Mouse (Mus musculus) heart, adult 8-10 months (tissue): ENCODE data around the gene Gon7. TPM values are rescaled to one million over a fixed set of nuclear protein-coding genes. Genes with fewer than 3 reads are reported as not detected.

Experiments used
- DNase-seq: peaks from one replicate; pipeline ENCODE4 v3.0.0; 2022; ENCODE audit warnings: low spot score
- total RNA-seq, 4 experiments: library from RNA; stranded (reverse); gene quantifications; 2 replicates each; pipeline ENCODE4 v1.2.4; 2022

The Gon7 gene
- 10 to 100 TPM in 3 of 4 experiments, 1 to 10 TPM in 1; 9.4 to 14.2 (median 10.9) TPM for total RNA-seq

DNA sequence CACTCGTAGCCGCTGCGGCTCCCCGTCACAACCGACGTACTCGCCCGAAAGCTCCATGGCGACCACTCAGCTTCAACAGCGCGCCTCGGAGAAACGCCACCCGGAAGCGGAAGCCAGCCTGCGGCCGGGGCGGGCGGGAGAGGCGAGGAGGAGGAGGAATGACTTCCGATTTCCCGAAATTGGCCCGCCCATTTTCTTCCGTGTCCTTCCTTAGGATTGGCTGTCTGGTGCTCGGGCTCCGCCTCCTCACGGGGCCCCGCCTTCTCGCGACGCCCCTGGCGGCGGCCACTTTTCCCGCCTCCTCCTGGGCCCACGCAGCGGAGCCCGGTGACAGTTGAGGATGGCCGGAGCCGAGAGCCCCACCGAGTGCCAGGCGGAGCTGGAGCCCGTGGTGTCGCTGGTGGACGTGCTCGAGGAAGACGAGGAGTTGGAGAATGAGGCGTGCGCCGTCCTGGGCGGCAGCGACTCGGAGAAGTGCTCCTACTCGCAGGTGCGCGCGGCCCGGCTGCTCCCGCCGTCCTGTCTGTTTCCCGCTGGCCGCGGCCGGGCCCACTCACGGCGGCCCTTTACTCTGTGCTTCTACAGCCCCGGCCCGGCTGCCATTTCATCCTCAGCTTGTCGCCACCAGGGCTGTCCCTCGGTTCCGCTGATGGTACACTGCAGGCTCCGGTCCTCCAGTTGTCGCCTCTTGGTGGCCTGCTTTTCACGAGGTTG lies at the start of gene Gon7, which contains the start of the genes Gm28051 and Ubr7:
TSS of gene Gon7 (minus strand) at position 115 of the 714 bp plus-strand sequence.
TSS of gene Gm28051 (minus strand) at position 77 of the 714 bp plus-strand sequence.
TSS of gene Ubr7 (plus strand) at position 279 of the 714 bp plus-strand sequence.
- peak; percentile 96 for DNase-seq

DNA sequence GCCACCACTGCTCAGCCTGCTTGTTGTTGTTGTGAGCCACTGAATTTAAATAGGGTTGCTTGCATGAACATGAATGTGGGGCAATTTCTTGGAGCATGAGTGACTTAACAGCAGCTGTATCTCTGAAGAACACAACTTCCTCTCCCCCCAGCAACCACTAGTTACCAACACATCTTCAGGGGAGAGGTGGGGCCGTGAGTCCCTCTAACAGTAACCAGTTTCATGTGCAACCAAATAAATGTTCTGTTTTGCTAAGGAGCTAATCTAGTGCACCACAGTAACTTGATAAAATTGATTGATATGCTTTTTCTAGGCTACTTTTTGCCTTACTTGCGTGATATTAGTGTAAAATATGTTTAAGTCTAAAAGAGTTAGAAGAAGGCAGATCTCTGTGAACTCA lies 41.9 kb upstream of the Gon7 start:
- no peak for DNase-seq

DNA sequence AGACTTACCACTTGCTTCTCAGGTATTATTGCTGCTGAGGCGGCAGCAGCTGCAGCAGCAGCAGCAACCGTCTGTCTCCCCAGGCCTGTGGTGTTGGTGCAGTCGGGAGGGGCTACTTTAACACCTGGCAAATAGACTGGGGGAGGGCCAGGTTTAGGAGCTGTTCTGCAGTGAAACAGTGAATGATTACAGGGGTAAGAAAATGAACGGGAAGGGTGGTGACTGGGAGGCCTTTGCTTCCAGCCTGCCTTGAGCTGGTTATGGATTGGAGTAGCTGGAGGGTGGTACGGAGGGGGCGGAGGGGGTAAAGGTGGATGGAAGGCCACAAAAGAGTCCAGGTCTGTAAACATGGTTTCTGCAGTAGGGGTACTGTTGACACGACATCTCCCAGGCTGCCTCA lies 30.3 kb upstream of the Gon7 start:
- no peak for DNase-seq

DNA sequence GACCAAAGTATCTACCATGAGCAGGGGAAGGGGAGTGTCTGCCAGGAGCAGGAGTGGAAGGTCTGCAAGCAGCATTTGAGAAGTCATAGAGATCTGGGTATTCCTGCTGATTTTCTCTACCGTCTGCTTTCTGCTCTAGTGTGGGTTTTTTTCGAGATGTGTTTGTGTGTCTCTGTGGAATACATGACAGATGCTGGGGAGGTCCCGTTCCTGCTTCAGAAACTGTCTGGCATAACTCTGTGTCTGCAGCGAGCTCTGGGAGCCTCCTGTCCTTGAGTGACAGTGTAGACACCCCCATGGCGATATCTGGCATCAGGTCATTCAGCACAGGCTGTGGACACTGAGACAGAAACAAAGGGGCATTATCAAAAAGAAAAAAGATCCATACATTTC lies 28.0 kb upstream of the Gon7 start:
- DNase-seq = no peak

DNA sequence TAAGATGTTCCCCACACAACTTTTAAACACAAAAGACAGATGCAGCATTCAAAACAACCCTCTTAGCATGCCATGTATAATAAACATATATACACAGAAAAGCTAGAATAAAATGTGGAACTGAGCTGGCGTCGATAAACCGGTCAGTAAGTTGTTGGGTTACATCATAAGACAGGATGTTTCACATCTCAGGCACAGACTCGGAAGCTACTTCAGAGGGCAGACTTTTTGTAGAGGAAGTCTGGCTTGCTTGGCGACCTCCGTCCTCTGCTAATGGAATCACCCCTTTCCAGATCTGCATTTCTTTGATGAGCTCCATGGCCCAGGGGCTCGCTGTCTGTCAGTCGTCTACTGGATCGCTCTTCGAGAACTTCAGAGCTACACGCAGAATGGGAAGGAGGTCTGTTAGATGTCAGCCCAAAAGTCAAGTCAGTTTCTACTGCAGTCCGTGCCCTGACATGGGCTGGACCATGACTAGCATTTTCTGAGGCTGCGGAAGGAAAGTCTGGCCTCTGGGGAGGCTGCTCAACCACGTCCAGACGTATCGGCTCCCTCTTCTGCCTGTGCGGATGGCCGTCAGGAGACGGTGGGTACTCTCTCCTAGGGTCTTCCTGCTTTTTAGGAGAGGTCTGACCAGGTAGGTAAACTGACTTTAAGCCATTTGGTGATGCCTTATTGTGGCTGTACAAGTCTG lies 27.4 kb upstream of the Gon7 start:
- DNase-seq = no peak

DNA sequence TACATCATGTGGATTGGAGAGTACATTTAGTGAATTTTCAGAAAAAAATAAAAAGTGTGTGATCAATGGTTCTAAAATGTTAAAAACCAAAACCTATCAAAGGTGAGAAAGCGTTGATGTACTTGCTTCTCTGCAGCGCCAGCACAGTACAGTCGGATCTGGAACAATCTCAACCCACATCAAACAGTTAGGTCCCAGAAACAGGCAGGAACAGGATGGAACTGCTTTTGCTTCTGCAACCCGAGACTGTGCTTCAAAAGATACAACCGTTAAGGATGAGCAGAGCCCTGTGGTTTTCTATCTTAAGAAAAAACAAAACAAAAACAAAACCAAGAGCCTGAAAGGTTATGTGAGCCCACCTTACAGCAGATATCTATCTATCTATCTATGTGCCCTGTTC lies 25.2 kb upstream of the Gon7 start:
- DNase-seq = no peak

DNA sequence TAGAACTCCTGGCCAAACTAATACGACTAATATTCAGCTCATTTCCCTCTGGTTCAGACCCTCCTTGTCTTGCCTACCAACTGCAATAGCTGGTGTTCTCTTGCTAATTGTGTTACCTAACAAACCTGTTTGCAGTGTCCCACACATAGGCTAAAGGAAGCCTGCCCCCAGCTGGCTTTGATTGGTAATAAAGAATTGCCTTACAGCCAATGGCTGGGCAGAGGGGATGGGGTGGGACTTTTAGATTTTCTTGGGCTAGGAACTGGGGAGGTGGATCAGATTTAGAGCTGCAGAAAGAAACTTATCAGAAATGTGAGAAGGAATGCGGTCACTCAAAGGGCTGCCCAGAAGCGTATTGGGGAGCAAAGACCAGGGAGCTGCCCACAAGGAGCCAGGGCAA lies 21.8 kb upstream of the Gon7 start:
- no peak for DNase-seq

DNA sequence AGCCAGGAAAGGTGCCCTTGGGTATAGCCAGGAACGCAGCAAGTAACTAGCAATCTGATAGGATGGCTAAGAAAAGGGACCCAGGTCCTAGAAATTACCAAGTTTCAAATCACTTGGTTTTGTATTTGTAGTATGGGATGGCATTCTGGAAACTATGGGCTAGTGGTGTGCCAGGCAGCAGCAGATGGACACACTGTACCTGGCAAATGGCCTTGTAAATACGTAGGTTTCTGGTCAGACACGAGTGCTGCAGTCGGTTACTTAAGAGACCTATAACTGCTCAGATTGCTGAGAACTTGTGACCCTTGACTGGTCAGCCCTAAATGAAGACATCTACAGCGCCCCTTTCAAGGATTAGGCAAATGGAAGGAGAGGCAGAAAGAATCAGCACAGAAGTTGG lies 20.5 kb upstream of the Gon7 start:
- no peak for DNase-seq

DNA sequence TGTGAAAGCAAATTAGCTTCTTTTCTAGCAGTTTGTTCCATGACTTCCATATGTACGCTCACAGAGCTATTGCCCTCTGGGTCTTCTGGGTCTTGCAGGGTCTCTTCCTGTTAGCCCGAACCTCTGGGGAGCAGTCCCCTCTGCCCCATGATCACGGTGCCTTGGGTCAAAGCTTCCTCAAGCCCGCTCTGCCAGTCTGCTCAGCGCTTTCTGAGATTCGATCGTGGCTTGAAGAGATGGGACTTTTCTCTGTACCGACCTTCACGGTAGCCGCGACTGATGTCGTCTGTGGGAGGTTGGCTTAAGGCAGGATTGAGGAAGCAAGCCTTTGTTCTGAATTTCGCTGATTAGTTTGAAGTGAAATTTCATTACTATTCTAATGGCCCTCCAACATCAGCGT lies 18.4 kb upstream of the Gon7 start:
- no peak for DNase-seq

DNA sequence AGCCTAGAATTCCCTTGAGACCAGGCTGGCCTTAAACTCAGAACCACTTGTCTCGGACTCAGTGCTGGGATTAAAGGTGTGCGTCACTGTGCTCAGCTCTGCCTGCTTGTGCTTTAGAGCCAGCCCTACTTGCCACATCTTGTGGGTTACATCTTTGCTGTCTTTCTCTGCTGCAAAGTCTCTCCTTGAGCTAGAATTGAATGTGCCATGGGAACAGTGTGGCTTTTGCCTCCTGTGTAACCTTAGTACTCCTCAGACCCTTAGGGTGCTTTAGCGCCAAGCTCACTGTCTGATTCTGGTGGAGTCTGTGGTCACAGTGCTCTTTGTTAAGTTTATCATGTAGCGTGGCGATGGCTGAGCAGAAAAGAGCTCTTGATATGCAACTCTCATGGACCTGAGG lies 15.1 kb upstream of the Gon7 start:
- DNase-seq = no peak

DNA sequence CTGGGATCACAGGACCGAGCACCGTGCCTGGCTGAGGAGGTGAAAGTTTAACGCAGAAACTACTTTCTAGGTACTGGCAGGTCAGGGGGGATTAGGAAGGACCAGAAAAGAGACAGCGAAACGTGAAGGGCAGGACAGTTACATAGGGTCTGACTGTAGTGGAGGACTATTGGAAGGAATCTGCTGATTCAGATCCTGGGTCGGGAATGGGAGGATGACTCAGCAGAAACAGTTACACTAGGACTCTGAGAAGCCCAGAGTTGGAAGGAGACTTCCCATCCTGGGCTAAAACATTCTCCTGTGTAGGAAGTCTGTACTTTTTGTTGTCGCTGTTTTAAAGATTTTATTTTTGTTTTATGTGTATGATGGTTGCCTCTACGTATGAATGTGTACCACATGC lies 14.0 kb upstream of the Gon7 start:
- no peak for DNase-seq

DNA sequence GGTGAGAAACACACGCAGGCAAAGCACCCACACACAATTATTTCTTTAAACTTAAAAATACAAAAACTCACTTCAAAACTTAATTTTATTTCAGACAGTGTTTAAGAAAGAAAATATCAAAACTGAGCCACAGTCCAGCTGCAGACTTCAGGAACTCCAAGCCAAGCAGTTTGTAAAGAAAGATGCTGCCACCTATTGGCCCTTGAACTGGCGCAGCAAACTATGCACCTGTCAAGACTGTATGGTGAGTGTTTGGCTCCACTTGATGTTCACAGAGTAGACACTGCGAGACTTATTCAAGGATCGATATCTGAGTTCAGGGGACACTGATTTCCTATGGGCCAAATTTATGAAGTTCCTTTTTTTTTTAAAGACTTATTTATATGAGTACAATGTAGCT lies 11.4 kb upstream of the Gon7 start:
- DNase-seq = no peak

DNA sequence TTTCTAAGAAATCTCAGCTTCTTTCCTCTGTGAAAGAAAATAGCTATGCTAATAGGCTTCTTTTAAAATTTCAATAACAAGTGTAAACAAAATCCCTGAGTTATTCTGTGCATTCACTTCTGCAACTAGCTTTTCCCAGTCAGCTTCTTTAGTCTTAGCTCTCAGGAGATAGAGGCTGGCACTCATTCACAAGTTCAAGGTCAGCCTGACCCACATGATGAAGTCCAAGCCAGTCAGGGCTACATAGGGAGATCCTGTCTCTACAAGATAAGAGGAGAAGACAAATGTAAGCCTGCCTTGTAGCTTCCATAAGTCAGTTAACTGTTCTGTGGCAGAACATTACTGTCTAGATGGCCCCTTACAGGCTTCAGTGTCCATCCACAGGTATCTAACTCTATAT lies 6.1 kb upstream of the Gon7 start:
- no peak for DNase-seq

DNA sequence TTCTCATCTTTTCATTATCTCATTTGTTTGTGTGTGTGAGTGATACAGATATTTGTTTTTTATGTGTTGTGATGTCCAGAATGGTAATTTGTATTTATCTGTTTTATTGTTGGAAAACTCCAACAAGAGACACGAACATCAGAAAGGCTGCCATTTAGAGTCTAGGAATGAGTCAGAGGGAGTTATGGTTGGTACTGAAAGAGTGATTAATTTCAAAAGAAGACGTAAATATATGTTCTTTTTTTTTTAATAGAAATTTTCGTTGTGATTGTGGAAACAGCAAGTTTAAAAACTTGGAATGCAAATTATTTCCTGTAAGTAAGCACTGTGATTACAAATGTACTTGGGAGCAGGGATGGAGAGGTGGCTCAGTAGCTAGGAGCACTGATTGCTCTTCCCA lies 4.1 kb upstream of the Gon7 start:
- no peak for DNase-seq

DNA sequence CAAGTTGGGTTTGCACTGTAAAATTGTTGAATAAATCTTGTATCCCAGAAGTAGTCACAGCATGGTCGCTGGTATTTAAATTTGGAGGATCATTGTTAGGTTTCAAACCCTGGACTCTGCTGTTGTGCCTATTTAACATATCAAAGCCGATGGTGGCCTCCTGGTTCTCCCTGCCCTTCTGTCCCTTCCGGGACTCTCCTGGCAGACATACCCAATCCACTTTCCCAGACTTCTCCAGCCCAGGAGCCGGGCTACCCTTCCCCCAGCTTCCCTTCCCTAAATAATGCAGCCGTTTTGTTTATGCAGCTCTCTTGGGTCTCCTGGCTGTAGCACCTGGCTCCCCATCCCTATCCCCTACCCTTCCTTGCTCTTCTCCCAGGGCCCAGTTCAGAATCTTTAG lies 1.3 kb upstream of the Gon7 start:
- no peak for DNase-seq

DNA sequence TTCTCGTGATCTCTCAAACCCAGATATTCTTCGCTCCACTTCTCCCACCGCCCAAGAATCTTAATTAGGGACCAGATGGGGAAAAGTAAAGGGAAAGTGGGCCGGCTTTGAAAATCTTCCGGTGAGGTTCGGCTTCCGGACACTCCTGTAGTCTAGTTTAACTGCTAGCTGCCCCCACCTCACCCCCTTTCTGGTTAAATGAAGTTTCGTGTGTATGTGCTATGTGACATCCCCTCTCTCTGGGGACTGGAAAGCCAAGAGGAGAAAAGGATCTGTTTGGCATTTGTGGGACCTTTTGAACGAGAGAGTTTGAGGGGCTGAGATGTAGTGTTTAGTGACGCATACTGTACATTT lies 777 bp upstream of the Gon7 start, which contains the start of gene Gm20604:
TSS of gene Gm20604 (minus strand) at position 270 of the 354 bp plus-strand sequence.
- DNase-seq = no peak

DNA sequence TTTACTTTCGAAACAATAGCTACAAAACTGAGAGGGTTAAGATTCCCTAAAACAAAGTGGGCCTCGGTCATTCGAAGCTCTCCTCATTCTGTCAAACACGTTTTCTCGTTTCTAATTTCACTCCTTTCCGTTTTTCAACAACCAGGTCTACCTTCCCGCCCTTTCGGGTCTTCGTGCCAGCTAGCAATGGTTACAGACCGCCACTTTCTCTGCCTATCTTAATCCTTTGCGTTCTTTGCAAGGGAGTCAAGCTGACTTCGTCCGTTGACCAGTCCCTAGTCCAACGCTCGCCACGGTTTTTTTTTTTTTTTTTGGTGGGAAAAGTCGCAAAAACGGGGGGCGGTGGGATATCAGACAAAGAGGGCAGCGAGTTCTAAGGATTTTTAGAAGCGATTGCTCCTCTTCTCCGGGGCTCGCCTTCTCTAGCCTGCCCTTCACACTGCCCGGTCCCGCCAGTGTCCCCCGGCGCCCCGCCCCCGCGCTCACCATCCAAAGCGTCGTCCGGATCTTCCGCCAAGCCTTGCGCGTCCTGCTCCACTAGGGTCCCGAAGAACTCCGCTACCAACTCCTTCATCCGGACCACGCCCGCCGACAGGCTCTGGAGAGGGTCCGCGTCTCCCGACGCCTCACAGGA lies 431 bp downstream of the Gon7 start:
- no peak for DNase-seq

DNA sequence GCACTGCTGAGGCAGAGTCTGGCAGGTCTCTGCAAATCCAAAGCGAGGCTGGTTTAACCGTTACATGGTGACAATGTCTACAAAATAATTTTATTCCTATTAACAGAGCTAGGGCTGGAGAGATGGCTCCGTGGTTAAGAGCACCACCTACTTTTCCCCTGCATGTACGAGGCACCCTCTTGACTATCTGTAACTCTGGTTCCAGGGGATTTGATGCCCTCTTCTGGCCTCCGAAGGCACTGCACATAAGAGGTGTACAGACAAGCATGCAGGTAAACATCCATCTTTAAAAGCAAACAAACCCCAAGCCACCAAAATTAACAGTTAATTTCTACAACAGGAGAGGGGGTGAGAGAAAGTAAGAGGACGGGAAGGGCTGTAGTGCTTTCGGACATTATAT lies 1.3 kb downstream of the Gon7 start:
- DNase-seq = no peak

DNA sequence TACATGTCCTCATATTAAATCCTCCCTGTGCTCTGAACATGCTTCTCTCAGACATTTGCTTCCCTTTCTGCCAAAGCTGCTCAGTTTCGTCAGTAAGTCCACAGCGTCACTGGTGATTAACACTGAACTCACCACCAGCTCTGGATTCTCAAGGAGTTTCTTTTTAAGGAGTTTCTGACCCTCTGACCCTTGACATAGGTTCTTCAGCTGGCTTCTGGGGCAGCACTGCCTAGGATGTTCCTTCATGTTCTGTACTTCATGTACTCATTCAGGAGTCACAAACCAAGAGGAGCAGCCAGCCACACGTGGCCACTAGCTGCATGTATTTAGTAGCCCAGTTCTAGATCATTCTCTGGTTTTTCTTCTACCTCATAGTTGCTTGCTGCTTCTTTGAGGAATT lies 9.3 kb downstream of the Gon7 start:
- no peak for DNase-seq

DNA sequence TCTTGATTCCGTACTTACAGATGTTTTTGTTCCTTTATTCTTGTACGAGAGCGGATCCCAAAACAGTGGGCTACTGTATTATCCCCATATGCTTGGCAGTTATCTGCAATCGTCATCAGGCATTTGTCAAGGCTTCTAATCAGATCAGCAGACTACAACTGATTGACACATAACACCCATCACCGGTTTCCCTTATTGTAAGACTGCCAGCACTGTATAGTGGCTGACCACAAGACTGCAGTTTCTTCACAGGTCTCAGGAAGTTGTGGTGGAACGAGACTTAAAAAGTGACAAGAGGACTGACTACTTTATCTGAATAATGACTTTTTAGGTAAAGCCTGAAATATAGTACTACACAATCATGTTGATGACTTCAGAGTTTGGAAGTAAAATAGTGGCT lies 12.8 kb downstream of the Gon7 start:
- DNase-seq = no peak

DNA sequence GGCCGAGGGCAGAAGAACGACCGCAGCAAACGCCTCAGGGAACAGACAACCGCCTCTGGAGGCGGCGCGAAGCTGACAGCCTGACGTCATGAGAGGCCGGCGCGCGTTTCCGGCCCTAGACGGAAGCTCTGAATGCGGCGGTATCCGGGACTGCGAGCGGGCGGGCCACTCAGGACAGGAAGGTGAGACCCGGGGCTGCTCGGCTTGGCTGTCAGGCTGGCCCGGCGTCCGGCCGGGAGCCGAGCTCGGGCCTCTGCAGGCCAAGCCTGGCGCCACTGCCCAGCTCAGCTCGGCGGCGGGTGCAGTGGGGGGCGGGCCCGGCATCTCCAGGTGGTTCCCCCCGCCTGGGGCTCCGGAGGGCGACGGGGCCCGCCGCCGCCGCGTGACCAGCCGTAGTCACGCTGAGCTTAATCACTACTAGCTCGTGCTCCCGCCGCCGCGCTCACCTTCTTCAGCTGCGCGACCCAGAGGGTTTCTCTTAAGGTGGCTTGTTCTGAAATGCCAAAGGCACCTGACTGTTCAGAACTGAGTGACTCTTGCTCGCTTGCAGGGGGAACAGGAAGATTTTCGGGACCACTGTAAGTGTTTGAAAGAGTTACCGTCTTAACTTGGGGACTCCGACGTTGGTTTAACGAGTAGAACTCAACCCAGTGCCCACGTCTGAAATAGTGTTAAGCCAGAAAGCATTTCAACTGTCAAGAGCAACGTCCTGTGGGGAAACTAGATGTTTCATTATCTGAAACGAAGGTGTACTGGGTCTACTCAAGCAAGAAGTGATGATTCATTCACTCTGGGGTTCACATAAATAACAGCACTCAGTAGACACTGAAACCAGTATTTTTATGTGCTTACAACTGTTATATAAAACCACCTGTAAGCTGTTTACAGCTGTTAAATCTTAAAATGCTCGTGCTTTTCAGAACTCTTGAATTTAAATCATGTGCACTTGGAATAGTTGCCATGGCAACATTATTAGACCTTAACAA lies 13.7 kb downstream of the Gon7 start, which contains the start of the genes Moap1 and Tmem251:
TSS of gene Moap1 (minus strand) at position 73 of the 986 bp plus-strand sequence.
TSS of gene Tmem251 (plus strand) at position 174 of the 986 bp plus-strand sequence.
- peak; percentile 90 for DNase-seq
